Mouse (Mus musculus): ENCODE measurements around the gene Fastkd3.

Gene Fastkd3

GRCm38 (mm10) chr13:68607652-68608405, 25.8 kb downstream of the Fastkd3 start:
- DNase-seq (ENCODE audit: low read depth in 2 of 2, low spot score in 2 of 2), result no peak

- DNase-seq (ENCODE audit: low read depth in 2 of 2, low spot score in 2 of 2), result no peak
Observed at GRCm38 (mm10) chr13:68622792-68623191, 40.8 kb downstream of the Fastkd3 start.

GRCm38 (mm10) chr13:68627041-68627440, 45.0 kb downstream of the Fastkd3 start:
- no peak for DNase-seq (ENCODE audit: low read depth in 2 of 2, low spot score in 2 of 2)

Data from CD8-positive naive resting alpha-beta T cell, adult 2 months (primary cell).